ENCODE assay signal across 17 mouse cellular contexts in genomic region chr11:11778345-11778744, GRCm38 (mm10). TPM values are rescaled to one million over a fixed set of nuclear protein-coding genes. Genes with fewer than 3 reads are reported as not detected.
DNase-seq lines count a peak whose midpoint lies in the region.
"Had no signal": no experiment of that assay in that cellular context is flagged by ENCODE, and none has a peak within 500 bp of the region (broad histone marks: within the 10 kb centered on the region; RNA-seq: fewer than 3 reads in every experiment).

No protein-coding gene starts in this region.

- intact Hi-C loops in heart, postnatal 10 days (cut with DNase I), result no loop called here

- peak; percentile 7 to 44 for DNase-seq in frontal cortex, adult 2 months (ENCODE audit: extremely low spot score in 1 of 2, low spot score in 1 of 2)
- DNase-seq in frontal cortex, postnatal 10 days (ENCODE audit: low spot score in 2 of 2), result no peak
- DNase-seq in right cerebral cortex, adult 18-20 months, result peak; percentile 20
- DNase-seq in right cerebral cortex, postnatal 14 days, result no peak
- DNase-seq in induced T-regulatory cell, adult 2 months (ENCODE audit: low read depth), result peak; percentile 16
- DNase-seq in thymus, postnatal 14 days, result no peak
- no peak for DNase-seq in heart, postnatal 10 days
- DNase-seq: adrenal gland, postnatal 10 days; cerebellum, adult 11 months; cerebellum, adult 2 months; cerebellum, adult 9-11 months; cerebellum, postnatal 25 days; forebrain, postnatal 0 days; gastrocnemius, postnatal 25 days; heart, adult 18-20 months; heart, postnatal 14 days; heart, postnatal 4 days had no signal

RNA-seq across cellular contexts. Expression of gene Fignl1, which starts 30.4 kb away (rescaled TPM):
- 0.58 and 0.69 TPM in 2 replicates for polyA plus RNA-seq in frontal cortex, adult 2 months (2012; rRNA removed)
- 1 to 10 TPM; 5.6 to 6.7 TPM for total RNA-seq in heart, postnatal 10 days (2021)

Comparison
In these comparisons a context has a peak if more than half of its experiments do, and no peak if none do; other contexts are left out.
1. DNase-seq: peak in frontal cortex, adult 2 months (2 of 2), right cerebral cortex, adult 18-20 months (single experiment) and induced T-regulatory cell, adult 2 months (single experiment); none in frontal cortex, postnatal 10 days (0 of 2), right cerebral cortex, postnatal 14 days (single experiment), thymus, postnatal 14 days (single experiment) and heart, postnatal 10 days (0 of 2).